Mouse (Mus musculus) embryo, embryonic 9.5 days (tissue): ENCODE measurements at regions not wholly inside any gene's neighbourhood (a gene's known extent, or its start where the extent isn't known, plus 50 kb on each side); places are given as distances from the start of the nearest gene placed in this dataset.

Source experiments
- DNase-seq: peaks from one replicate; pipeline ENCODE4 v3.0.0-alpha.2; 2017; ENCODE audit errors: extremely low spot score

GRCm38 (mm10) chr17:67569865-67570264 is 62.7 kb downstream of the Lrrc30 start:
- no peak for DNase-seq

GRCm38 (mm10) chr17:67566216-67566615 is 66.3 kb downstream of the Lrrc30 start:
- no peak for DNase-seq

- DNase-seq: no peak
Observed at GRCm38 (mm10) chr17:67565746-67566145, 66.8 kb downstream of the Lrrc30 start.

- DNase-seq: no peak
Observed at GRCm38 (mm10) chr17:67564845-67565244, 67.7 kb downstream of the Lrrc30 start.

- DNase-seq: no peak
Observed at GRCm38 (mm10) chr17:67563036-67563435, 69.5 kb downstream of the Lrrc30 start.

GRCm38 (mm10) chr17:67561802-67562201 is 70.7 kb downstream of the Lrrc30 start:
- no peak for DNase-seq

- no peak for DNase-seq
Observed at GRCm38 (mm10) chr17:67557351-67557870, 75.1 kb downstream of the Lrrc30 start.

- no peak for DNase-seq
Observed at GRCm38 (mm10) chr17:67552581-67553139, 79.9 kb downstream of the Lrrc30 start.

GRCm38 (mm10) chr17:67548966-67549700 is 83.4 kb downstream of the Lrrc30 start:
- DNase-seq: peak; percentile 45

- DNase-seq: no peak
Observed at GRCm38 (mm10) chr17:67544410-67544809, 88.1 kb downstream of the Lrrc30 start.

GRCm38 (mm10) chr17:67532331-67532730 is 100.2 kb downstream of the Lrrc30 start:
- DNase-seq: no peak

- DNase-seq: no peak
Observed at GRCm38 (mm10) chr17:67520848-67521411, 111.6 kb downstream of the Lrrc30 start.

- no peak for DNase-seq
Observed at GRCm38 (mm10) chr17:67515601-67516147, 116.8 kb downstream of the Lrrc30 start.

- no peak for DNase-seq
Observed at GRCm38 (mm10) chr17:67514387-67515241, 117.9 kb downstream of the Lrrc30 start.

- no peak for DNase-seq
Observed at GRCm38 (mm10) chr17:67512699-67513450, 119.6 kb downstream of the Lrrc30 start.

- no peak for DNase-seq
Observed at GRCm38 (mm10) chr17:67512008-67512407, 120.5 kb downstream of the Lrrc30 start.

GRCm38 (mm10) chr17:67509921-67510320 is 122.6 kb downstream of the Lrrc30 start:
- no peak for DNase-seq

GRCm38 (mm10) chr17:67509091-67509618 is 123.4 kb downstream of the Lrrc30 start:
- DNase-seq: no peak

- no peak for DNase-seq
Observed at GRCm38 (mm10) chr17:67508353-67508752, 124.2 kb downstream of the Lrrc30 start.

- DNase-seq: no peak
Observed at GRCm38 (mm10) chr17:67506466-67506865, 126.1 kb downstream of the Lrrc30 start.
